Mouse (Mus musculus) heart, embryonic 14.5 days (tissue): Measurements from ENCODE around the gene Reps2. TPM values are rescaled to one million over a fixed set of nuclear protein-coding genes. Genes with fewer than 3 reads are reported as not detected.

Source experiments
- ATAC-seq: fragments of 200-750 bp; cut with Nextera tagmentation; 2 replicates; pipeline ENCODE4 v1.8.0; 2017; ENCODE audit warnings: low read depth, moderate TSS enrichment; ENCODE audit not compliant: insufficient number of reproducible peaks, insufficient read depth, low FRiP score
- H3K27ac ChIP-seq, 2 experiments: fragments of 200-500 bp in 1 of 2; fragments of 300-500 bp in 1 of 2; sonication (generic) in 1 of 2; replicated peaks in 1 of 2; 2 replicates each; pipeline ENCODE4 v1.5.1; 2012 to 2014; ENCODE audit warnings: low read depth in 2 of 2, low read length in 2 of 2, control low read depth in 1 of 2, mild to moderate bottlenecking in 1 of 2, mixed read lengths in 1 of 2; ENCODE audit not compliant: control insufficient read depth in 1 of 2, insufficient read depth in 1 of 2
- H3K27me3 ChIP-seq: fragments of 300-500 bp; sonication (generic); 2 replicates; pipeline ENCODE4 v1.6.1; 2014; ENCODE audit warnings: mild to moderate bottlenecking, low read length, control low read depth; ENCODE audit not compliant: control insufficient read depth, insufficient read depth
- H3K36me3 ChIP-seq: fragments of 300-500 bp; sonication (generic); 2 replicates; pipeline ENCODE4 v1.6.1; 2014; ENCODE audit warnings: mild to moderate bottlenecking, control low read depth, low read length, mixed read lengths; ENCODE audit not compliant: control insufficient read depth, insufficient read depth
- H3K4me1 ChIP-seq, 2 experiments: fragments of 200-500 bp in 1 of 2; fragments of 300-500 bp in 1 of 2; sonication (generic) in 1 of 2; 2 replicates each; pipeline ENCODE4 v1.6.1; 2012 to 2014; ENCODE audit warnings: low read length in 2 of 2, control low read depth in 1 of 2, mixed read lengths in 1 of 2; ENCODE audit not compliant: control insufficient read depth in 2 of 2, insufficient read depth in 2 of 2
- H3K4me2 ChIP-seq: fragments of 300-500 bp; sonication (generic); 2 replicates; pipeline ENCODE4 v1.6.1; 2014; ENCODE audit warnings: mild to moderate bottlenecking, low read length
- H3K4me3 ChIP-seq, 2 experiments: fragments of 200-500 bp in 1 of 2; fragments of 300-500 bp in 1 of 2; sonication (generic) in 1 of 2; 2 replicates each; pipeline ENCODE4 v1.5.1; 2012 to 2014; ENCODE audit warnings: low read length in 2 of 2, mild to moderate bottlenecking in 2 of 2, control low read depth in 1 of 2, low read depth in 1 of 2, moderate library complexity in 1 of 2; ENCODE audit not compliant: control insufficient read depth in 1 of 2, insufficient read depth in 1 of 2
- H3K9ac ChIP-seq: fragments of 300-500 bp; sonication (generic); 2 replicates; pipeline ENCODE4 v1.6.1; 2014; ENCODE audit warnings: mild to moderate bottlenecking, low read length
- H3K9me3 ChIP-seq: fragments of 300-500 bp; sonication (generic); 2 replicates; pipeline ENCODE4 v1.6.1; 2016; ENCODE audit warnings: low read length, control low read depth; ENCODE audit not compliant: control insufficient read depth
- WGBS: fragments of 180-500 bp; shearing (Covaris S2); extraction: QIAGEN DNeasy Blood & Tissue Kit; methylation state at CpG from one replicate; pipeline ENCODE4 v1.1.7; 2014; 5-methylcytosine and 5-hydroxymethylcytosine counted together
- polyA plus RNA-seq: library from polyadenylated mRNA; unstranded; fragments of >200 nt; fragmentation: Nextera tagmentation; extraction: Ambion mirVana; gene quantifications from 2 replicates; pipeline ENCODE4 v1.2.1, GENCODE M21; 2014

The Reps2 gene
- polyA plus RNA-seq, 1 experiment from 2014 or later = 0.57 TPM

DNA sequence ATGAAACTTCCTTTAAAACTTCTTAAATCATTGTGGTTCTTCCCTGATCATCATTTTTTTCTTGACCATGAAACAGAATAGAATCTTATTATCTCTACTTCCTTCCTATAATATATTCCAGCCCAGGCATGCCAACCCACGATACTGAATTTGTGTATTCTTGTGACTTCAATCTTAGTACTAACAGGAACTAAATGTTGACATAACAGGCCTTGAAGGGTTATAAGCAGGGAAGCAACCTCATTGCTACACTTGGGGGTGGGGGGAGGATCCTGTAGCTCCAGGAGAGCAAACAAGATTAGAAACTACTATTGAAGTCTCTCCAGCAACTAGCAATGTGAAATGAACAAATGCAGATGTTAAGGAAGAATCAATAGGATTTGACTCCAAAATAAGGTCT lies 154.8 kb downstream of the Reps2 start:
- Histone ChIP-seq H3K4me2 (no peak overlapping the region), H3K4me3 (no peak overlapping the region), H3K9ac (no peak overlapping the region), H3K27me3 (no peaks in the 10 kb centered on the region), H3K9me3 (no peaks in the 10 kb centered on the region), H3K36me3 (no peaks in the 10 kb centered on the region), H3K27ac (no peak overlapping the region), H3K4me1 (no peaks in the 10 kb centered on the region)
- ATAC-seq = no peak
- WGBS = 57% methylated on average over 1 of the region's 1 CpGs

DNA sequence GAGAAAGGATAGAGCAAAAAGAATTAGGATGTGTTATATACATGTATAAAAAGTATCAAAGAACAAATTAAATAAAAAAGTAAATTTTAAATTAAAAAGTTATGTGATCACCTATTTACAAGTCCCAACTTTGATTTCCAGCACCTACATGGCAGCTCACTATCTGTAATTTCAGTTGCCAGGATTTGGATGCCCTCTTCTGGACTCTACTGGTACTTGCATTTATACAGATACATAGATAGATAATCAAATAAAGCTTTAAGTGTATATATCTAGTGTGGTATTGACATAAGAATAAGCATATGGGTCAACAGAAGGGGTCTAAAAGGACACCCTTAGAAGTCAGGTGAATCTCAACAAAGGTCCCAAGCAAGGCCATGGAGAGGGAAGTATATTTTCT lies 155.7 kb downstream of the Reps2 start:
- H3K36me3 ChIP-seq = no peaks in the 10 kb centered on the region
- H3K9me3 ChIP-seq = no peaks in the 10 kb centered on the region
- H3K9ac ChIP-seq = no peak overlapping the region
- H3K27ac ChIP-seq = no peak overlapping the region
- H3K4me1 ChIP-seq = no peaks in the 10 kb centered on the region
- no peak for ATAC-seq
- no peak overlapping the region for H3K4me3 ChIP-seq
- no peak overlapping the region for H3K4me2 ChIP-seq
- no peaks in the 10 kb centered on the region for H3K27me3 ChIP-seq

DNA sequence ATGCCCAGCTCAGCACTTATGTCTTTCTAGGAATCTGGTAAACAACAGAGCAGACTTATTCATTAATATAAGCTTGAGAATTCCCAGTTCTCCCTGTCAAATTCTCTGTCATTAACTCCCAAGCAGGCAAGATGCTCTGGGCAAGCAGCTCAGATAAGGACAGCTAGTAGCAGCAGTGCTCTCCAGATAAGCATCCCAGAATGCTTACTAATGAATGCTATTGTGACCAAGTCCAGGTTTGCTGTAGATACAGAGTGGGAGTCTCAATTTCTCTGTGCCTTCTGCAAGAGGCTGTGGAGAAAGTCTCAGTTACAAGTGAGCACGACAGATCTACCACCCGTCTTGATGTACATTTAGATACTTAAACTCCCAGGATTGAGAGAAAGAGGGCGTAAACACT lies 173.2 kb downstream of the Reps2 start:
- Histone ChIP-seq H3K36me3 (no peaks in the 10 kb centered on the region), H3K4me1 (no peaks in the 10 kb centered on the region), H3K9ac (no peak overlapping the region), H3K27me3 (no peaks in the 10 kb centered on the region), H3K4me3 (no peak overlapping the region), H3K9me3 (no peaks in the 10 kb centered on the region), H3K27ac (no peak overlapping the region), H3K4me2 (no peak overlapping the region)
- no peak for ATAC-seq
- WGBS = 42% methylated on average over 3 of the region's 3 CpGs

DNA sequence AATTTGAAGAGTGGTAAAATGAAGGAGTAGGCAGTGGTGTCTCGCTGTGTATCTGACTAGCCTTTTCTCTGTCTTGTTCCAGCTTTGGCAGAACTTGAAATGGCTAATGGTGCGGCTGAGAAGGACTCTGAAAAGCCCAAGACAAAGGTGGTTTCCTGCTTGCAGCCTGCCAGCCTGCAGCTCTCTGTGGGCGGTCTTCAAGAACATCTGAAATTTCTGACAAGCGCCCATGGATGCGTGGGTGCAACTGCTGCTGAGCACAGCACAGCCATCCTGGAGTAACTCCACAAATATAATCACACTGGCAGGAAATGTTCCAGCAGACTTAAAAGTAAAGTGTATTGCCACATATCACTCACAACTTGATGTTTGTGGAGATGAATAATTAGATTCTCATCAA lies 181.3 kb downstream of the Reps2 start:
- no peak overlapping the region for H3K4me3 ChIP-seq
- no peak overlapping the region for H3K4me2 ChIP-seq
- H3K36me3 ChIP-seq = no peaks in the 10 kb centered on the region
- no peaks in the 10 kb centered on the region for H3K4me1 ChIP-seq
- H3K27ac ChIP-seq = no peak overlapping the region
- no peak for ATAC-seq
- no peaks in the 10 kb centered on the region for H3K9me3 ChIP-seq
- WGBS = 62% methylated on average over 5 of the region's 5 CpGs
- H3K27me3 ChIP-seq = no peaks in the 10 kb centered on the region
- H3K9ac ChIP-seq = no peak overlapping the region

DNA sequence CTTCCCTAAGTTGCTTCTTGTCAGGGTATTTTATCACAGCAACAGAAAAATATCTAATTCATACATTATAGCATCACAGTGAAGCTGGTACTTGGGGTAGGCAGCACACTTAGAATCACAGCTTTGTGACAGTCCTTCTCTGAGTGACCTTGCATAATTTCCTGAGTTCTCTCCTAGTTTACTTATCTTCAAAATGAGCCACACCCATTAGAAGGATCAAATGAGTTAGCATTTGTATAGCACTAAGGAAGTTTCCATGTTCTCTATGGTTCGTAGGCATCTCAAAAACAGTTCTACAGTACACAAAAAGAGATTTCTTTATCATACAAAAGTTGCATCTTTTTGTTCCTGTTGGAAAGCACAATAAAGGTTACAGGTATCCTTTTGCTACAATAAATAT lies 187.0 kb downstream of the Reps2 start:
- Histone ChIP-seq H3K36me3 (no peaks in the 10 kb centered on the region), H3K9me3 (no peaks in the 10 kb centered on the region), H3K4me3 (no peak overlapping the region), H3K4me2 (no peak overlapping the region), H3K4me1 (no peaks in the 10 kb centered on the region), H3K27ac (no peak overlapping the region), H3K9ac (no peak overlapping the region), H3K27me3 (no peaks in the 10 kb centered on the region)
- WGBS = 72% methylated on average over 1 of the region's 1 CpGs
- no peak for ATAC-seq

DNA sequence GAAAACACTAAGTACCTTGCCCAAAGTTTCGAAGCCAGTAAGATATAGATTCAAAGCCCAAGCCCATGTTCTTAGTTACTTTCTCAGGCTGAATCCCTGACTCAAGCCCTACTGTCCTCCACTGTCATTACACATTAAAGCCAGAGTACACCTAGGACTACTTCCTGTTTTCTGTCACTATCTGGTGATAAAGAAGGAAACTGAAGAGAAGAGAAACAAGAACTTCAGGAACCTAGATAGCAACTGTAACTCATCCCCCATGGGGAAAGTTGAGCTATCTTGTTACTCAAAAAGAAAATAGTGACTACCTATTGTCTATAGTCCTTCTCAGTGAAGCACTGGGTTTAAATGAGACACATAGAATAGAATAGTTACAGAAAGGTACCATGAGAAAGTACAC lies 188.1 kb downstream of the Reps2 start:
- H3K4me3 ChIP-seq = no peak overlapping the region
- H3K4me1 ChIP-seq = no peaks in the 10 kb centered on the region
- H3K27ac ChIP-seq = no peak overlapping the region
- no peak overlapping the region for H3K9ac ChIP-seq
- 94% methylated on average over 1 of the region's 1 CpGs for whole genome bisulfite sequencing
- no peak overlapping the region for H3K4me2 ChIP-seq
- H3K9me3 ChIP-seq = no peaks in the 10 kb centered on the region
- H3K36me3 ChIP-seq = no peaks in the 10 kb centered on the region
- no peaks in the 10 kb centered on the region for H3K27me3 ChIP-seq
- no peak for ATAC-seq

DNA sequence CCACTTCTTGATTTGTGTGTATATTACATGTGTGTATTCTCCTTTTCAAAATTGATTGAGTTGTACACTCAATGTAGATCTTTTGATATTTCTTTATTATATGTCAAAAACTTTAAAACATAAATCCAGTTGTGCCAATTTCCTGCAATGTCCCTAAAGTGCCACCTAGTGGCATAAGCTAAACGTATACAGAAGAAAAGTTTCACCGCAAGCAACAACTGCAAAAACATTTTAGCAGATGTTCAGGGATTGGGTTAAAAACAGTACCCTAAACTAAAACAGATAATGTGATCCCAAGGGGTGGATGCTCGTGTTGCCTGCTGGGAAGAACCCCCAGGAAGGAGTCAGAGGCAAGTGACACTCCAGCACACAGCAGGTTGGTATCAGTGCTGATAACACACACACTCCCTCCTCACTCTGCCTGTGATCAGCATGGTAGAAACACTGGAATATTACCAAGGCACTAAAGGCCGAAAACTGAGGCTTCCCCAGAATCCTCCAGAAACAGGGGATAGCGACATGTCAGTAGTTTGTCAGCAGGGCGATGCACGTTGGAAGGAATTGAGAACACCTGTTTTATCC lies 189.5 kb downstream of the Reps2 start:
- WGBS = 48% methylated on average over 7 of the region's 7 CpGs
- Histone ChIP-seq H3K9ac (no peak overlapping the region), H3K4me3 (no peak overlapping the region), H3K4me2 (no peak overlapping the region), H3K27ac (no peak overlapping the region), H3K27me3 (no peaks in the 10 kb centered on the region), H3K9me3 (no peaks in the 10 kb centered on the region), H3K36me3 (no peaks in the 10 kb centered on the region), H3K4me1 (no peaks in the 10 kb centered on the region)
- no peak for ATAC-seq

DNA sequence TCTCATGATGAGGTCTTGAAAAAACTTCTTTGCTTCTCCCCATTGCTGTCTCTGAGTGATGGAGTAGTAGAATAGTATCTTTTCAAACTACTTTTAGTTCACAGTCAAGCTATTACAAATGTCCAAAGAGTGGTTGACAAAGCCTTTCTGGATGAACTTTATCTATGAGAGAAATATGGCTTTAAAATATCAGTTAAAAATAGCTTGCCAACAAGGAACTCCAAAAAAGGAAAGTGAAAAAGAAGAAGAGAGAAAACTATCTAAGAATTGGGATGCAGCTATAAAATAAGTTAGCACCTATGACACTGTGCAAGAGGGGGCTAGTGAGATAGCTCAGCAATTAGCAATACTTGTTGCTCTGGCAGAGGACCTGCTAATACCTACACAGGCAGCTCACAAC lies 190.8 kb downstream of the Reps2 start:
- ATAC-seq = no peak
- no peak overlapping the region for H3K27ac ChIP-seq
- no peaks in the 10 kb centered on the region for H3K4me1 ChIP-seq
- no peaks in the 10 kb centered on the region for H3K36me3 ChIP-seq
- H3K27me3 ChIP-seq = no peaks in the 10 kb centered on the region
- no peak overlapping the region for H3K9ac ChIP-seq
- no peak overlapping the region for H3K4me2 ChIP-seq
- H3K9me3 ChIP-seq = no peaks in the 10 kb centered on the region
- H3K4me3 ChIP-seq = no peak overlapping the region
